Mouse (Mus musculus) olfactory bulb, adult 2 months (tissue): ENCODE measurements around the gene Pla2g2c. TPM values are rescaled to one million over a fixed set of nuclear protein-coding genes. Genes with fewer than 3 reads are reported as not detected.

Source experiments
- H3K27ac ChIP-seq: fragments of 200-500 bp; 2 replicates; pipeline ENCODE4 v1.5.1; 2012; ENCODE audit warnings: low read depth, low read length; ENCODE audit not compliant: insufficient read depth
- H3K4me1 ChIP-seq: fragments of 200-500 bp; 2 replicates; pipeline ENCODE4 v1.6.1; 2012; ENCODE audit warnings: low read length; ENCODE audit not compliant: control insufficient read depth, insufficient read depth
- H3K4me3 ChIP-seq: fragments of 200-500 bp; 2 replicates; pipeline ENCODE4 v1.5.1; 2012; ENCODE audit warnings: mild to moderate bottlenecking, low read depth, low read length, moderate library complexity; ENCODE audit not compliant: insufficient read depth
- CTCF ChIP-seq: fragments of 200-500 bp; IDR thresholded peaks from 2 replicates; pipeline ENCODE4 v1.5.1; 2012; ENCODE audit warnings: low read depth, mild to moderate bottlenecking, low read length, moderate library complexity; ENCODE audit not compliant: insufficient read depth
- POLR2A ChIP-seq: fragments of 200-500 bp; IDR thresholded peaks from 2 replicates; pipeline ENCODE4 v1.6.1; 2012; ENCODE audit warnings: mild to moderate bottlenecking, low read depth, low read length, moderate library complexity; ENCODE audit not compliant: insufficient read depth
- WGBS: fragments of 180-500 bp; shearing (Covaris S2); methylation state at CpG from one replicate; pipeline ENCODE4 v1.1.7; 2018; 5-methylcytosine and 5-hydroxymethylcytosine counted together
- polyA plus RNA-seq: library from polyadenylated mRNA; stranded (reverse); fragments of >200 nt; gene quantifications from 2 replicates; pipeline ENCODE4 v1.2.4, GENCODE M21; 2012; ENCODE audit warnings: low replicate concordance; ENCODE audit not compliant: missing spikeins, insufficient read depth, insufficient read length

Gene Pla2g2c
- polyA plus RNA-seq, 1 experiment: not detected

DNA sequence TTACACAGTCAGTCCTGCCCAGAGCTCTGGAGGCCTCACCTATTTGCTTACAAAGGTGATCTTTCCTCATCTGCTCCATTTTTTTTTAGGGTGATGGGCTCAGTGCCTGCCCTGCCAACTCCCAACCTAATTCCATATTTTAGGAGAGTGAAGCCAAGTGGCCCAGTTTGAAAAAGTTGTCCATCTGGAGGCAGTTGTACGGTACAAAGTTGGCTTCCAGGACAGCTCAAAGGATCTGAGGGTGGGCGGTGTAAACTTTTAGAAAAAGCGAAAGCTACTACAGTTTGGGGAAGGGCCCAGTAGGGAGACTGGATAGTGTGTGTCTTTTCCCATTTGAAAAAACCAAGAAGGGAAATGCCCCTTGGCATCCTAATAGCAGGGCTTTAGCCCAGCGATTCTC lies 10.3 kb downstream of the Pla2g2c start:
- H3K4me1 ChIP-seq: peaks cover 29% of the 10 kb centered on the region
- no peak for TF ChIP-seq CTCF
- no peak for TF ChIP-seq POLR2A
- WGBS: 99% methylated on average over 4 of the region's 4 CpGs
- no peak overlapping the region for H3K27ac ChIP-seq
- H3K4me3 ChIP-seq: no peak overlapping the region

DNA sequence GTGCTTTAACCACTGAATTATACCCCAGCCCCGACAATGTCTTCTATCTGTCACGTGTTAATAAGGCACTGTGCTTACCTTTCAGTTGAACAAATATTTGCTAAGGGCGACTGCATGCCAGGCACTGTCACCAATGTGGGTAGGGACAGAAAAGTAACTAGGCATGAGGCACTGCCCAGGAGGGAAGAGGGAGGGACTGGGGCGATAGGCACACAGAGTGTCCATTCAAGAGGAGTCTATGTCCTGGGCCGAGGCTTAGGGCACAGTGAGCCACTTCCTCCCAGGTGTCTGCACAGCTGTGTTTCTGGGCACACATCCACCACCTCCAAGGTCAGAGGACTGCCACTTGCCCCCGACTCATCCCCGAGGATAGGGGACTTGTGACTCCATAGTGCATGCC lies 12.4 kb downstream of the Pla2g2c start, which contains the start of gene Ubxn10:
Gene Ubxn10, minus strand, starts transcription at position 137 of the 400 bp plus-strand sequence.
- TF ChIP-seq POLR2A (no peak), CTCF (no peak)
- no peak within 1 kb of the TSS for H3K4me3 ChIP-seq
- no peak within 1 kb of the TSS for H3K27ac ChIP-seq
- 79% methylated on average over 7 of the region's 7 CpGs for WGBS
- H3K4me1 ChIP-seq: peaks cover 30% of the 10 kb centered on the region

DNA sequence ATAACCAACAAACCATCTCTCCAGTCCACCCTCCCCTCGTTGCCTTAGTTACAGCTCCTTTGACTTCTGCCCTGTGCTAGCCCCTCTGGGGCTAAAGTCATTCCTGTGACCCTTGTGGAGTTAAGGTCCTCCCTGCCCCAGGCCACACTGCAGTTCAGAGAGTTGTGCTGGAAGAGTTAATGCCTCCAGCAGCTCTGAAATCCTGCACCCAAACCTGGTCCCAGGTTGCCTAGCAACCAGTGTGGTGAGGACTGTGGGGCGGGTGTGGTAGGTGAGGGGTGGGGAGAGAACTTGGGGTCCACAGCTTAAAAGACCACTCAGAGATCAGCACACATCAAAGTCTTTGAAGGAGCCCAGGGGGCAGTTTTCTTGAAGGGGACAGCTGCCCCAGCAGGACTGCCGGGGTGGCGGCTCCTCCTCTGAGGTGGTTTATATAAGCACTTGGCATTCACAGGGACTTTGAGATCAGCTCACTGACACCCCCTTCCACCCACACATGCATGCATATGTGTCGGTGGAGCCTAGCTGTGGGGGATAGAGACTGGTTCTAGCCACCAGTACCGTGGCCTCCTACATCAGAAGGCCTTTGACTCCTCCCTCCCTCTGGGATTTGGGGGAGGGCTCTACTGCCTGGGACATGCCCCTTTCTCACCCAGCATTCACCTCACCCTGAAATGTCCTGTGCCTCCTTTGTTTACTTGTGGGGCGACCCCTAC lies 14.7 kb downstream of the Pla2g2c start:
- H3K27ac ChIP-seq: no peak overlapping the region

DNA sequence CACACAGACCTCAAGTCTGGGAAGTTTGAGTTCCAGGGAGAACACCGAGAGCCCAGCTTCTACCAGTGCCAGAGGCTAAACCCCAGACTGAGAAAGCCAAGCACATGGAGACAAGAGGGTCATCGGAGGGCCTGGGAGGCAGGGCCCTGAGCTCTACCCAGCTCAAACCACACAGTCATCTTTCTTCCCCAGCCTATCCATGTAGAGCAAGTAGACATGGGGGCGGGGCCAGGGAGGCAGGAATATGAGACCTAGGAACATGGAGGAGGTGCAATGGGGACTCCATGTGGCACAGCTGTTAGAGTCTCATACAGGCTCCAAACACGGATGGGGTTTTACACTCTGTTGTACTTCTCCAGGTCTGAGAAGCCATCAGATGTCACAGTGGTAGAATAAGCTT lies 21.3 kb downstream of the Pla2g2c start:
- 78% methylated on average over 4 of the region's 4 CpGs for WGBS
- Histone ChIP-seq H3K4me1 (peaks cover 19% of the 10 kb centered on the region), H3K27ac (no peak overlapping the region), H3K4me3 (no peak overlapping the region)
- TF ChIP-seq POLR2A (no peak), CTCF (no peak)

More for the DNA sequence above, 14.7 kb downstream of the Pla2g2c start:
- TF ChIP-seq CTCF (no peak), POLR2A (no peak)
- Histone ChIP-seq H3K4me1 (peaks cover 30% of the 10 kb centered on the region), H3K4me3 (no peak overlapping the region)
- WGBS: 37% methylated on average over 7 of the region's 7 CpGs

DNA sequence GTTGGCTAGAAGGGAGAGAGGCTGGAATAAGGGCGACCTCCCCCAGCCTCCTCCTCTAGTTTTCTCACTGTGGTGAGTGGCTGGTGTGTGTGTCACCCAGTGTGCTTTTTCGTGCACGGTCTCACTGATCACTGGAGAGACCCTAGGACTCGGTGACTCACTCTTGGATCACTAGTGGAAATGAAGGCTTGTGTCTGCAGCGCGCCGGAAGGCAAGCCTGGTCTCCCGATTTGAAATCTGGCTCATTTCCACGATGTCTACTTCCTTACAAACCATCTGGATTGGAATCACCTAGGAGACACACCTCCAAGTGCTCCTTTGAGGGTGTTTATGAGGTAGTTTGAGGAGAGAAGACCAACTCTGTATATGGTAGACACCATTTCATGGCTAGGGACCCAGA lies 22.3 kb downstream of the Pla2g2c start:
- WGBS: 49% methylated on average over 9 of the region's 9 CpGs
- Histone ChIP-seq H3K4me3 (no peak overlapping the region), H3K4me1 (peaks cover 19% of the 10 kb centered on the region), H3K27ac (no peak overlapping the region)
- TF ChIP-seq POLR2A: no peak
- TF ChIP-seq CTCF: no peak

DNA sequence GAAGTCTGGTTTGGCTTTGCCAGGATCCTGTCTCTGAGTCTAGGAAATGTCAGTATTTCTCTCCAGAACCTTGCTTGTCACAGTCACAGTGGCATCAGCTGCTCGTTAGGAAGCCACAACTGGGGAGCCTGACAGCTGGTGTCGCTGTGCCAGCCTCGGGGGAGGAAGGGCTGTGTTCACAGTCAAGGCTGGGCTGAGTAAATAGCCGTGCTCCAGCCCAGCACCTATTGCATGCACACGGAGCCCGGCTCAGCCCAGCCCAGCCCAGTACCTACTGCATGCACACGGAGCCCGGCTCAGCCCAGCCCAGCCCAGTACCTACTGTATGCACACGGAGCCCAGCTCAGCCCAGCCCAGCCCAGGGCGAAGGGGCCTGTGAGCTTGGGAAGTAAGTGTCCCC lies 23.3 kb downstream of the Pla2g2c start:
- WGBS: 46% methylated on average over 10 of the region's 10 CpGs
- no peak overlapping the region for H3K27ac ChIP-seq
- no peak for TF ChIP-seq CTCF
- TF ChIP-seq POLR2A: no peak
- no peak overlapping the region for H3K4me3 ChIP-seq
- peaks cover 19% of the 10 kb centered on the region for H3K4me1 ChIP-seq

DNA sequence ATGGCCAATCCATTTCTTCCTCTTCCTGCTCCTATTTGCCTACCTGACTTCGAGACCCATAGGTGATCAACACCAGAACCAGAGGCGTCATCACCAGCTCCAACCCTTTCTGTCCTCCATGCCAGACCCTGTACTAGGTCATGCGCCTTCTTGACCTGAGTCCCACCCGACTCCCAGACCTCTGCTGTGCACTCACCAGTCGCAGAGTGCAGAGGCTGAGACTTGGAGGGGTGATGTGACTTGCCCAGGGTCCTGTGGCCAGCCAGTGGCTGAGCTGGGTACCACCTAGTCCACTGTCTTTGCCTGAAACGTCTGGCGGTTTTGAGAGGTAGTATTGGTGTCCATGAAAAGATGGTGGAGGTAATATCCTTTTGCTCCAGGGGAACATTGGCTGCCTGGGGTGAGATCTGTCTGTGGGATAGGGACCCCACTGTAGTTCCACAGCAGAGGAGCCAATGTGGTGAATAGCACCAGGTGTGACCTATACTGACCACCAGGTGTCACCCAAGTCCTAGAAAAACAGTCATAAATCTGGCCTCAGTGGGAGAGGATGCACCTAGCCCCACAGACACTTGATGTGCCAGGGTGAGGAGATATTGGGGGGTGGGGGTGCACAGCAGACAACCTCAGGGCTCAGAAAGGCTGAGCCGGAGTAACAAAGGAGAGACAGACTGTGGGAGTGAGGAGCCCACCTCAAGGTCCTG lies 23.9 kb downstream of the Pla2g2c start:
- H3K27ac ChIP-seq: no peak overlapping the region
- 60% methylated on average over 8 of the region's 8 CpGs for WGBS
- H3K4me3 ChIP-seq: no peak overlapping the region
- peaks cover 19% of the 10 kb centered on the region for H3K4me1 ChIP-seq
- TF ChIP-seq CTCF (peak; percentile 46; the same call in 1 of the 2 replicates), POLR2A (no peak)

DNA sequence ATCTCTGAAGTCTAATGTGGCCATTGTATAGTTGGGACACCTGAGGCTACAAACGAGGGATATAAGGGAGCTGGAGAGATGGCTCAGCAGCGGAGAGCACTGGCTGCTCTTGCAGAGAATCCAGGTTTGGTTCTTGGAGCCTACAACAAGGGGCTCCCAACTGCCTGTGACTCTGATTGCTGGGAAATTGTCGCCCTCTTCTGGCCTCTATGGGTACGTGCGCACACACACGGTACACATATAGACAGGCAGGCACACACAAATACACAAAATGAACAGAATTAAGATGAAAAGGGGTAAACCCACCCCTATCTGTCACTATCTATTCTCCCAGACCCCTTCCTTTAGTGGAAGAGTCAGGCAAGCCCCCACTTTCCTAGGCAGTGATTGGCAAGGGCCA lies 28.0 kb downstream of the Pla2g2c start:
- Histone ChIP-seq H3K4me1 (peaks cover 17% of the 10 kb centered on the region), H3K27ac (no peak overlapping the region), H3K4me3 (no peak overlapping the region)
- TF ChIP-seq POLR2A (no peak), CTCF (no peak)
- WGBS: 96% methylated on average over 6 of the region's 6 CpGs

DNA sequence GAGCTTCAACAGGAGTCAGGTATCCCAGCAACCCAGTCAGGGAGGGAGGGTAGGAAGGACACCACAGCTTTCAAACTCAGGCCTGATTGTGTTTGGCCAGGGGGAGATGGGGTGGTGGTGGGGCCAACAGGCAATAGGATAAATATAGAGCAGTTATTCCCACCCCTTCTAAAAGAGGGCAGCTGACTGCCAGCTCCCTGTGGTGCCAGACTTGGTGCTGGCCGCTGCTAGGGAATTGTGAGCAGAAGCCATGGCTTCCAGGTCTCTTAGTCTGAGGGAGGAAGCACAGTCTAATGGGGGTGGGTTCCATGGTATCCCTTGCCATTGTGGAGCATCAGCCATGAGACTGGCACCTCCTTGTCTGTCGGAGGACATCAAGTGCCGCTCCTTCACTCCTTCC lies 29.0 kb downstream of the Pla2g2c start:
- Histone ChIP-seq H3K27ac (no peak overlapping the region), H3K4me1 (peaks cover 9% of the 10 kb centered on the region; the same call in 1 of the 2 replicates), H3K4me3 (no peak overlapping the region)
- 90% methylated on average over 3 of the region's 3 CpGs for WGBS
- TF ChIP-seq CTCF (no peak), POLR2A (no peak)
